ENCODE assay signal across 13 mouse cellular contexts in the genomic region with DNA sequence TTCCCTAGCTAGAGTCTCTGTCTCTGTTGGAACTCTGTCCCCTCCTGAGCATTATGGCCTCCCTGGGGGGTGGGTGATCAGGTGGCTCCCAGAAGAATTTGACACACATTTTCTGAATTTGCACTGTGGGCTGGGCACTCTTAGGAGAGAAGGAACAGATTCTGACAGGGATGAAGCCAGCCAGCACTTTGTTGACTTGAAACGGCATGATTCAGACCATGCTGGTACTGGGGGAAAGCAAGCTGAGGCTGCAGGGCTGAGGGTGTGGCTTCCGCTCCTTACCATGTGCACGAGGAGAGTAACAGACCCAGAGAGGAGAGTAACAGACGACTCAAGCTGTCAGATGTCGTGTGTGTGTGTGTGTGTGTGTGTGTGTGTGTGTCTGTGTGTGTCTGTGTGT.
"Had no signal": no experiment of that assay in that cellular context is flagged by ENCODE, and none has a peak within 500 bp of the region (broad histone marks: within the 10 kb centered on the region; RNA-seq: fewer than 3 reads in every experiment).

No protein-coding gene starts in this region.

- H3K27me3 ChIP-seq: liver, embryonic 13.5 days had no signal

- H3K27ac ChIP-seq: left cerebral cortex, adult 2 months; liver, embryonic 13.5 days had no signal

- H3K9ac ChIP-seq: liver, embryonic 13.5 days had no signal

- DNase-seq: kidney, adult 18-20 months; kidney, adult 9 months; kidney, postnatal 25 days; layer of hippocampus, postnatal 36 days; liver, embryonic 13.5 days; lung, adult 2 months; lung, postnatal 14 days; lung, postnatal 4 days; midbrain, embryonic 14.5 days; thymus, adult 18-20 months; thymus, postnatal 36 days had no signal

- H3K9me3 ChIP-seq: liver, embryonic 13.5 days had no signal

- H3K4me2 ChIP-seq: liver, embryonic 13.5 days; midbrain, embryonic 11.5 days had no signal

- H3K4me3 ChIP-seq: left cerebral cortex, adult 2 months; liver, embryonic 13.5 days had no signal
